Mouse (Mus musculus): Measurements from ENCODE around the gene Tfap2d.

Tfap2d gene

DNA sequence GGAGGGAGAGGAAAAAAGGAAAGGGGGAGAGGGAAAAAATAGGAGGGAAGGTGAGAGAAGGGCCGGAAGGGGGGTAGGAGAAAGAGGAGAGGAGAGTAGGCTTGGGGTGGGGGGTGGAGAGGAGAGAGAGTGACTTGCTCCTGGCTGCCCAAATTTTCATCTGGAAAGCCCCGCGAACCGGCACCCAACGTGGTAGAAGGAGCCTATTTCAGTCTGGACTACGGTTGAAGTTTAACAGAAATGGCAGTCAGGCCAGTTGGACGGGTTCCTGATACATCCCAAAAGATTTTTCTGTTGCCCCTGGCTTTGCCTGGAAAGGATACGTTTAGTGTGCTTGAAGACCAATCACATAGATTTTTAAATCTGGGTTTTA lies 108.2 kb downstream of the Tfap2d start:
- no peak for DNase-seq

DNA sequence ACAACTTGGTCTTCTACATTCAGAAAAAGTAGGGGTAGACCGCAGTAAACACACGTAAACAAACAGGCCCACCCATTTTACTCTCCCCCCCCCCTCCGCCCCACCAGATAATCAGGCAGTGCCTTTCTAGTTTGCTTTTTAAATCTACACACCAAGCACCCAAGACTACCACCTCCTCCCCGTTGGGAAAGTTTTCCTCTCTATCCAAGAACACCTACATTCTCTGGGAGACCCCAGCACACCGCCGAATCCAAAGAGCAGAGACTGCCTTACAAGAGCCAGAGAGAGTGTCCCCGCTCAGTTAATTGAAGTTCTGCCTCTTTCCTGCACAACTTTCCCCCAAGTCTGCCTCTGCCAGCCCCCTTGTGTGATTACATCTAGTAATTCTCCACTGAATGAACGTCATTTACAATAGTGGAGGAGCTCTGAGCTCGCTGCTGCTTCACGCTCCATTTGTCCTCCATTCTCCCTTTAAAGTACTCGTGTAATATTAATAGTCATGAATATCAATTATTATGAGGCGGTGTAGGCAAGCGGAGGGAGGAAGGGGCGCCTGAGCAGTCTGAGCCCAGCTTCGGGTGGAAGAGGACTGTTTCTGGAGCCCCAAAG lies 108.8 kb downstream of the Tfap2d start:
- no peak for DNase-seq

DNA sequence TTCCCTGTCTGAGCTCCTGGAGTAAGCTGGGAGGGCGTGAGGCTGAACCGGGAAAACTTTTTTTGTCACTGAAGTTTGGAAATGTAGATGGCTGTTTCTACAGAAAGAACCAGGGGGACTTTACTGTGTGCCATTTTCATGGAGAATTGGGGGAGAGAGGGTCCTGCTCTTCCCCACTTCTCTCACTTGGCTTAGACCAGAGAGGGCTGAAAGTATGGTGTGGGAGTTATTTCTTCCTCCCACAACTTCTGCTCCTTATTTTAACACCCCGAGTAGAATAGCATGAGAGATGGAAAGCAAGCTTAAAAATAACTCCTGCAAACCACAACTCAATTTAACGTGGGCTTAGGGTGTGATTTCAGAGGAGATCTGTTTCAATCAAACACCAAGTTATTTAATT lies 109.9 kb downstream of the Tfap2d start:
- DNase-seq = no peak

DNA sequence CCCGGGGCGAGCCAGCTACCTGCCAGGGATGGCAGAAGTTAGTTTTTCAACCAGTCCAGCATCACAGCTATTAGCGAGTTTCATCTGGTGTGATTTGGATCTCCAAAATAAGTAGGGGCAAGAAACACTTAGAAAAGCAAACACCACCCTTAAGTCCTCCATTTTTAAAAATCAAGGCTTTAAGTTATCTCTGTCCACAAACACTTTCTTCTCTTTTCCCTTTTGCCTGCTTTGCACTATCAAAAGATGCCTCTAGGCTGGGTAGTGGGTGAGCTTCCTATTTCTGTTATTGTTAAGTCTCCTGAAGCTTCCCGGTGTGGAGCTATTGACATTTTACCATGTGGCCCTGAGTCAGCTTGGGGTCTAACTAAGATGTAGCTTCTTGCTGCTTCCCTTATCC lies 110.3 kb downstream of the Tfap2d start:
- no peak for DNase-seq

DNA sequence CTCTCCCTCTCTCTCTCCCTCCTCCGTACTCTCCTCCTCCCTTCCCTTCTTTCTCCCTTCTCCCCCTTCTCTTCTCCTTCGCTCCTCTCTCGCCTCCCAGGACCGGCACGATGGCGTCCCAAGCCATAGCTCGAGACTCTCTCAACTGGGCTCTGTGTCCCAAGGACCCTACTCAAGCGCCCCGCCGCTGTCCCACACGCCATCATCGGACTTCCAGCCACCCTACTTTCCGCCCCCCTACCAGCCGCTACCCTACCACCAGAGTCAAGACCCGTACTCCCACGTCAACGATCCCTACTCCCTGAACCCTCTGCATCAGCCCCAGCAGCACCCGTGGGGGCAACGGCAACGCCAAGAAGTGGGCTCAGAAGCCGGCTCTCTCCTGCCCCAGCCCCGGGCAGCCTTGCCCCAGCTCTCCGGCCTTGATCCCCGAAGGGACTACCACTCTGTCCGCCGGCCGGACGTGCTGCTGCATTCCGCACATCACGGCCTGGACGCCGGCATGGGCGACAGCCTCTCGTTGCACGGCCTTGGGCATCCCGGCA lies 111.1 kb downstream of the Tfap2d start:
- no peak for DNase-seq

Measured in right cerebral cortex, postnatal 4 days (tissue).